Mouse (Mus musculus): ENCODE results near the gene Fbxo27. TPM values are rescaled to one million over a fixed set of nuclear protein-coding genes. Genes with fewer than 3 reads are reported as not detected.

Gene Fbxo27
- total and polyA plus RNA-seq, 3 experiments = not detected

DNA sequence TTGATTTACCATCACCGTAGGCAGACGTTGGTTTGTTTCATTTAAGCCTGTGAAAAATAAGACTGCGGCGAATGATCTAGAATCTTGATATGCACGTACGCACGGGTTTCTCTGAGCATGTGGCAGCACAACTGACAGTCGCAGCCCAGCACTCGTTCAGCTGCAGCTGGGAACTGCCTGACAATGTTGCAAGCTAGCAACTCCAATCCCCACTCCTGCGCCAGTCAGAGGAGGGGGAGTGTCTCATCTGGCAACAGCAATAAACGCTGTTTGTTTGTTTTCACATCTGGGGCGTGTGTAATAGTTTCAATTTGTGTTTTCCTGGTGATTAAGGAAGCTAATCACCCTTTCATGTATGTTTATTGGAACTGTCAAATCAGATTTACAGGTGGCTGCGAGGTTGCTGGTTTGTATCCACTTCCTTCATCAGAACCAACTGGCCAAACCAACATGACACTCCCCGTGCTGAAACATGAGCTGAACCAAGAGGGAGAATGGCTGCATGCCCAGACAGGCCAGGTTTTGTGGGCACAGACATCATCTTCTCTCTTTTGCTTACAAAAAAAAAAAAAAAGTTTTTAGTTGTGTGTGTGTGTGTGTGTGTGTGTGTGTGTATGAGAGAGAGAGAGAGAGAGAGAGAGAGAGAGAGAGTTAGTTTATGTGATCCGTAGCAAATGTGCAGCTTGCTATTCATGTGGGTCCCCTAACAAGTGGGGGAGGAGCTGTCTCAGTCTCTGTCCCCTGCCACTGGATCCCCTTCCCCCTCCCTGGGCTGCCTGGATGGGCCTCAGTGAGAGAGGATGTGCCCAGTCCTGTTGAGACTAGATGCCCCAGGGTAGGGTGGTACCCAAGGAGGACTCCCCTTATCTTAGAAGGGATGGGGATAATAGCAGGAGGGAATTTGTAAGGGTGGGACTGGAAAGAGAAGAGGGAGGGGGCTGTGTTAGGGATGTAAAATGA is 26.7 kb upstream of the Fbxo27 start:
- peak; percentile 31 for DNase-seq (ENCODE audit: extremely low read depth)
- Histone ChIP-seq H3K4me2 (ENCODE audit: insufficient read depth, low read depth, poor library complexity, severe bottlenecking) (peak overlapping the region; percentile 39), H3K4me1 (ENCODE audit: control insufficient read depth in 1 of 2, insufficient read depth in 2 of 2) (peaks cover 2 to 13% of the 10 kb centered on the region in 2 experiments), H3K27ac (ENCODE audit: insufficient read depth, low read depth) (no peak overlapping the region), H3K9me3 (replicated peaks; ENCODE audit: low read length) (peaks cover 4% of the 10 kb centered on the region), H3K79me2 (replicated peaks; ENCODE audit: control insufficient read depth, extremely low read depth, insufficient read depth, poor library complexity, severe bottlenecking) (no peaks in the 10 kb centered on the region), H3K36me3 (replicated peaks in 1 of 2; ENCODE audit: control insufficient read depth in 1 of 2, insufficient read depth in 1 of 2, low read length in 1 of 2) (no peaks in the 10 kb centered on the region), H3K9ac (ENCODE audit: insufficient read depth, low read depth) (no peak overlapping the region), H3K4me3 (replicated peaks in 1 of 3; ENCODE audit: low read depth in 2 of 3, low read length in 2 of 3, poor library complexity in 1 of 3) (no peak overlapping the region), H3K27me3 (replicated peaks) (peaks cover 7% of the 10 kb centered on the region)
- dilution Hi-C loops (cut with MboI; ENCODE audit: extremely low pct_ligation_motif_present, extremely low pct_unique_long_range_greater_than_20kb, low sequenced_read_pairs) (no loop called here), in situ Hi-C loops (cut with MboI; ENCODE audit: low pct_ligation_motif_present, low pct_unique_long_range_greater_than_20kb, low sequenced_read_pairs) (no loop called here)
- TF ChIP-seq GABPA (IDR thresholded peaks at IDR 0.05; ENCODE audit: insufficient replicate concordance, low read depth, low read length) = no peak
- TF ChIP-seq SIN3A (IDR thresholded peaks at IDR 0.05; ENCODE audit: low read length) = 0 out of 2 replicates have a peak, but pooled peaks have one; percentile 43
- TF ChIP-seq ELF1 (IDR thresholded peaks at IDR 0.05; ENCODE audit: low read depth, low read length) = 0 out of 2 replicates have a peak, but pooled peaks have one; percentile 12
- peak; percentile 50; the same call in 1 of the 2 replicates for TF ChIP-seq CHD2 (IDR thresholded peaks at IDR 0.05; ENCODE audit: low read length)
- no peak for TF ChIP-seq MAX (IDR thresholded peaks at IDR 0.05; ENCODE audit: low read length)
- TF ChIP-seq TCF12 (IDR thresholded peaks at IDR 0.05; ENCODE audit: low read depth, low read length) = no peak; the same call in 1 of the 2 replicates
- TF ChIP-seq MEF2A (IDR thresholded peaks at IDR 0.05; ENCODE audit: borderline replicate concordance, low read depth, low read length) = peak; percentile 22; the same call in 1 of the 2 replicates
- TF ChIP-seq USF1 (IDR thresholded peaks at IDR 0.05; ENCODE audit: low read depth, low read length) = no peak
- no peak for TF ChIP-seq CTCF (conservative IDR thresholded peaks at IDR 0.05 in 1 of 2, IDR thresholded peaks at IDR 0.05 in 1 of 2; ENCODE audit: low read depth in 2 of 2, low read length in 2 of 2)
- TF ChIP-seq HCFC1 (IDR thresholded peaks at IDR 0.05; ENCODE audit: low read depth, low read length) = no peak
- peak; percentile 90 for TF ChIP-seq ZNF384 (IDR thresholded peaks at IDR 0.05; ENCODE audit: low read depth, low read length)
- peak; percentile 90 for TF ChIP-seq CHD1 (IDR thresholded peaks at IDR 0.05; ENCODE audit: low read depth, low read length)
- TF ChIP-seq MAFK (IDR thresholded peaks at IDR 0.05; ENCODE audit: insufficient replicate concordance, low read length) = no peak
- no peak for TF ChIP-seq PAX5 (IDR thresholded peaks at IDR 0.05; ENCODE audit: low read length)
- no peak for TF ChIP-seq RAD21 (IDR thresholded peaks at IDR 0.05; ENCODE audit: low read depth, low read length)
- TF ChIP-seq IRF4 (IDR thresholded peaks at IDR 0.05; ENCODE audit: low read depth, low read length) = peak; percentile 37; the same call in 1 of the 2 replicates
- no peak for TF ChIP-seq USF2 (conservative IDR thresholded peaks at IDR 0.05; ENCODE audit: low read depth, low read length)
- no peak for TF ChIP-seq ETS1 (conservative IDR thresholded peaks at IDR 0.05; ENCODE audit: low read depth, low read length)
- TF ChIP-seq TBP (conservative IDR thresholded peaks at IDR 0.05; ENCODE audit: low read depth, low read length) = no peak
- TF ChIP-seq SMC3 (IDR thresholded peaks at IDR 0.05; ENCODE audit: low read depth, low read length) = no peak
- no peak for TF ChIP-seq NELFE (IDR thresholded peaks at IDR 0.05; ENCODE audit: low read depth, low read length)
- TF ChIP-seq BHLHE40 (IDR thresholded peaks at IDR 0.05; ENCODE audit: low read depth, low read length) = 0 out of 2 replicates have a peak, but pooled peaks have one; percentile 22
